Mouse (Mus musculus): ENCODE results near the gene Deup1.

- TF ChIP-seq CTCF (IDR thresholded peaks at IDR 0.05; ENCODE audit: borderline replicate concordance, control insufficient read depth, extremely low read depth, insufficient read depth, low read length, poor library complexity), result no peak
- no peak for TF ChIP-seq POLR2A (IDR thresholded peaks at IDR 0.05; ENCODE audit: control insufficient read depth, extremely low read depth, insufficient read depth, low read length, poor library complexity)
Observed at GRCm38 (mm10) chr9:15624739-15625138, 3.0 kb downstream of the Deup1 start.

All from thymus, adult 2 months (tissue).